Mouse (Mus musculus): ENCODE data around the gene Actr6. TPM values are rescaled to one million over a fixed set of nuclear protein-coding genes. Genes with fewer than 3 reads are reported as not detected.

Actr6 gene
- polyA plus RNA-seq, 1 experiment from 2014 or later: 50.9 TPM

- no peaks in the 10 kb centered on the region for H3K4me1 ChIP-seq (ENCODE audit: control insufficient read depth, insufficient read depth, low read length)
- no peak overlapping the region for H3K9ac ChIP-seq (replicated peaks; ENCODE audit: low read length)
- no peaks in the 10 kb centered on the region for H3K9me3 ChIP-seq (replicated peaks; ENCODE audit: control insufficient read depth, low read length)
- no peaks in the 10 kb centered on the region for H3K36me3 ChIP-seq (replicated peaks; ENCODE audit: control insufficient read depth, insufficient read depth, low read depth, low read length)
- no peak for DNase-seq (ENCODE audit: low spot score)
- 79% methylated on average over 5 of the region's 5 CpGs for WGBS
- H3K4me2 ChIP-seq (ENCODE audit: low read depth, low read length): no peak overlapping the region
- no peak overlapping the region for H3K4me3 ChIP-seq (ENCODE audit: low read depth, low read length)
- ATAC-seq (replicated peaks; ENCODE audit: insufficient number of reproducible peaks, low FRiP score, low TSS enrichment, low read depth): no peak
- no peak overlapping the region for H3K27ac ChIP-seq (replicated peaks; ENCODE audit: low read depth, low read length)
- no peaks in the 10 kb centered on the region for H3K27me3 ChIP-seq (ENCODE audit: control insufficient read depth, insufficient read depth, low read length)
These were observed 28.7 kb upstream of the Actr6 start for GRCm38 (mm10) chr10:89760772-89761171.

GRCm38 (mm10) chr10:89755231-89755630, 23.1 kb upstream of the Actr6 start:
- Histone ChIP-seq H3K4me2 (ENCODE audit: low read depth, low read length) (no peak overlapping the region), H3K36me3 (replicated peaks; ENCODE audit: control insufficient read depth, insufficient read depth, low read depth, low read length) (no peaks in the 10 kb centered on the region), H3K9ac (replicated peaks; ENCODE audit: low read length) (no peak overlapping the region), H3K4me1 (ENCODE audit: control insufficient read depth, insufficient read depth, low read length) (no peaks in the 10 kb centered on the region), H3K27ac (replicated peaks; ENCODE audit: low read depth, low read length) (no peak overlapping the region), H3K27me3 (ENCODE audit: control insufficient read depth, insufficient read depth, low read length) (no peaks in the 10 kb centered on the region), H3K9me3 (replicated peaks; ENCODE audit: control insufficient read depth, low read length) (no peaks in the 10 kb centered on the region), H3K4me3 (ENCODE audit: low read depth, low read length) (no peak overlapping the region)
- WGBS: 91% methylated on average over 4 of the region's 4 CpGs
- ATAC-seq (replicated peaks; ENCODE audit: insufficient number of reproducible peaks, low FRiP score, low TSS enrichment, low read depth) (no peak), DNase-seq (ENCODE audit: low spot score) (no peak)

GRCm38 (mm10) chr10:89751069-89751468, 19.0 kb upstream of the Actr6 start:
- DNase-seq (ENCODE audit: low spot score) (no peak), ATAC-seq (replicated peaks; ENCODE audit: insufficient number of reproducible peaks, low FRiP score, low TSS enrichment, low read depth) (no peak)
- Histone ChIP-seq H3K36me3 (replicated peaks; ENCODE audit: control insufficient read depth, insufficient read depth, low read depth, low read length) (no peaks in the 10 kb centered on the region), H3K9ac (replicated peaks; ENCODE audit: low read length) (no peak overlapping the region), H3K9me3 (replicated peaks; ENCODE audit: control insufficient read depth, low read length) (no peaks in the 10 kb centered on the region), H3K4me3 (ENCODE audit: low read depth, low read length) (no peak overlapping the region), H3K4me2 (ENCODE audit: low read depth, low read length) (no peak overlapping the region), H3K27me3 (ENCODE audit: control insufficient read depth, insufficient read depth, low read length) (no peaks in the 10 kb centered on the region), H3K27ac (replicated peaks; ENCODE audit: low read depth, low read length) (no peak overlapping the region), H3K4me1 (ENCODE audit: control insufficient read depth, insufficient read depth, low read length) (no peaks in the 10 kb centered on the region)
- 85% methylated on average over 5 of the region's 5 CpGs for WGBS

- Histone ChIP-seq H3K9ac (replicated peaks; ENCODE audit: low read length) (no peak overlapping the region), H3K27ac (replicated peaks; ENCODE audit: low read depth, low read length) (no peak overlapping the region), H3K4me3 (ENCODE audit: low read depth, low read length) (no peak overlapping the region), H3K9me3 (replicated peaks; ENCODE audit: control insufficient read depth, low read length) (no peaks in the 10 kb centered on the region), H3K27me3 (ENCODE audit: control insufficient read depth, insufficient read depth, low read length) (no peaks in the 10 kb centered on the region), H3K4me2 (ENCODE audit: low read depth, low read length) (no peak overlapping the region), H3K4me1 (ENCODE audit: control insufficient read depth, insufficient read depth, low read length) (no peaks in the 10 kb centered on the region), H3K36me3 (replicated peaks; ENCODE audit: control insufficient read depth, insufficient read depth, low read depth, low read length) (no peaks in the 10 kb centered on the region)
- ATAC-seq (replicated peaks; ENCODE audit: insufficient number of reproducible peaks, low FRiP score, low TSS enrichment, low read depth) (no peak), DNase-seq (ENCODE audit: low spot score) (no peak)
- 91% methylated on average over 2 of the region's 2 CpGs for WGBS
These were observed 16.5 kb upstream of the Actr6 start for GRCm38 (mm10) chr10:89748619-89749018.

- H3K36me3 ChIP-seq (replicated peaks; ENCODE audit: control insufficient read depth, insufficient read depth, low read depth, low read length): no peaks in the 10 kb centered on the region
- no peak overlapping the region for H3K27ac ChIP-seq (replicated peaks; ENCODE audit: low read depth, low read length)
- H3K4me1 ChIP-seq (ENCODE audit: control insufficient read depth, insufficient read depth, low read length): no peaks in the 10 kb centered on the region
- no peak for DNase-seq (ENCODE audit: low spot score)
- H3K4me3 ChIP-seq (ENCODE audit: low read depth, low read length): no peak overlapping the region
- H3K9me3 ChIP-seq (replicated peaks; ENCODE audit: control insufficient read depth, low read length): no peaks in the 10 kb centered on the region
- no peak for ATAC-seq (replicated peaks; ENCODE audit: insufficient number of reproducible peaks, low FRiP score, low TSS enrichment, low read depth)
- no peak overlapping the region for H3K9ac ChIP-seq (replicated peaks; ENCODE audit: low read length)
- no peaks in the 10 kb centered on the region for H3K27me3 ChIP-seq (ENCODE audit: control insufficient read depth, insufficient read depth, low read length)
- 81% methylated on average over 1 of the region's 1 CpGs for WGBS
- H3K4me2 ChIP-seq (ENCODE audit: low read depth, low read length): no peak overlapping the region
These were observed 15.8 kb upstream of the Actr6 start for GRCm38 (mm10) chr10:89747911-89748310.

GRCm38 (mm10) chr10:89747221-89747905, 15.3 kb upstream of the Actr6 start:
- H3K36me3 ChIP-seq (replicated peaks; ENCODE audit: control insufficient read depth, insufficient read depth, low read depth, low read length): no peaks in the 10 kb centered on the region
- H3K9me3 ChIP-seq (replicated peaks; ENCODE audit: control insufficient read depth, low read length): no peaks in the 10 kb centered on the region
- 86% methylated on average over 8 of the region's 8 CpGs for whole genome bisulfite sequencing
- H3K4me3 ChIP-seq (ENCODE audit: low read depth, low read length): no peak overlapping the region
- no peaks in the 10 kb centered on the region for H3K4me1 ChIP-seq (ENCODE audit: control insufficient read depth, insufficient read depth, low read length)
- H3K27me3 ChIP-seq (ENCODE audit: control insufficient read depth, insufficient read depth, low read length): no peaks in the 10 kb centered on the region
- H3K4me2 ChIP-seq (ENCODE audit: low read depth, low read length): no peak overlapping the region
- DNase-seq (ENCODE audit: low spot score) (no peak), ATAC-seq (replicated peaks; ENCODE audit: insufficient number of reproducible peaks, low FRiP score, low TSS enrichment, low read depth) (no peak)
- H3K9ac ChIP-seq (replicated peaks; ENCODE audit: low read length): no peak overlapping the region
- H3K27ac ChIP-seq (replicated peaks; ENCODE audit: low read depth, low read length): no peak overlapping the region

- 77% methylated on average over 3 of the region's 3 CpGs for WGBS
- Histone ChIP-seq H3K4me2 (ENCODE audit: low read depth, low read length) (no peak overlapping the region), H3K4me3 (ENCODE audit: low read depth, low read length) (no peak overlapping the region), H3K27ac (replicated peaks; ENCODE audit: low read depth, low read length) (no peak overlapping the region), H3K9me3 (replicated peaks; ENCODE audit: control insufficient read depth, low read length) (no peaks in the 10 kb centered on the region), H3K36me3 (replicated peaks; ENCODE audit: control insufficient read depth, insufficient read depth, low read depth, low read length) (no peaks in the 10 kb centered on the region), H3K4me1 (ENCODE audit: control insufficient read depth, insufficient read depth, low read length) (no peaks in the 10 kb centered on the region), H3K27me3 (ENCODE audit: control insufficient read depth, insufficient read depth, low read length) (no peaks in the 10 kb centered on the region), H3K9ac (replicated peaks; ENCODE audit: low read length) (no peak overlapping the region)
- ATAC-seq (replicated peaks; ENCODE audit: insufficient number of reproducible peaks, low FRiP score, low TSS enrichment, low read depth): no peak
- DNase-seq (ENCODE audit: low spot score): no peak
These were observed 14.5 kb upstream of the Actr6 start for GRCm38 (mm10) chr10:89746581-89746980.

GRCm38 (mm10) chr10:89745666-89746020, 13.5 kb upstream of the Actr6 start:
- no peak overlapping the region for H3K27ac ChIP-seq (replicated peaks; ENCODE audit: low read depth, low read length)
- no peaks in the 10 kb centered on the region for H3K27me3 ChIP-seq (ENCODE audit: control insufficient read depth, insufficient read depth, low read length)
- H3K4me2 ChIP-seq (ENCODE audit: low read depth, low read length): peak overlapping the region; percentile 58
- peak overlapping the region; percentile 95 for H3K9ac ChIP-seq (replicated peaks; ENCODE audit: low read length)
- ATAC-seq (replicated peaks; ENCODE audit: insufficient number of reproducible peaks, low FRiP score, low TSS enrichment, low read depth) (no peak), DNase-seq (ENCODE audit: low spot score) (no peak)
- H3K9me3 ChIP-seq (replicated peaks; ENCODE audit: control insufficient read depth, low read length): no peaks in the 10 kb centered on the region
- no peaks in the 10 kb centered on the region for H3K36me3 ChIP-seq (replicated peaks; ENCODE audit: control insufficient read depth, insufficient read depth, low read depth, low read length)
- H3K4me3 ChIP-seq (ENCODE audit: low read depth, low read length): peak overlapping the region; percentile 88
- no peaks in the 10 kb centered on the region for H3K4me1 ChIP-seq (ENCODE audit: control insufficient read depth, insufficient read depth, low read length)
- WGBS: 0% methylated on average over 14 of the region's 14 CpGs
